Mouse (Mus musculus) embryonic facial prominence, embryonic 15.5 days (tissue): ENCODE results near the gene Msh5. TPM values are rescaled to one million over a fixed set of nuclear protein-coding genes. Genes with fewer than 3 reads are reported as not detected.

Source experiments
- polyA plus RNA-seq: library from polyadenylated mRNA; unstranded; fragments of >200 nt; fragmentation: Nextera tagmentation; extraction: Ambion mirVana; gene quantifications from 2 replicates; pipeline ENCODE4 v1.2.1, GENCODE M21; 2015

Msh5 gene
- polyA plus RNA-seq, 1 experiment from 2014 or later, result 5.4 TPM

Other genes starting within 250 kb of the Msh5 start
- gene Cyp21a1, start 242.2 kb downstream of the Msh5 start, polyA plus RNA-seq, result 0.12 TPM in 1 of 2 replicates, not detected in the other
- gene Stk19, start 209.8 kb downstream of the Msh5 start, polyA plus RNA-seq, result 30.4 and 33.8 TPM in 2 replicates
- 66.2 and 70.7 TPM in 2 replicates for gene Dxo, start 209.7 kb downstream of the Msh5 start, polyA plus RNA-seq
- 50.6 and 55.0 TPM in 2 replicates for gene Skiv2l, start 196.5 kb downstream of the Msh5 start, polyA plus RNA-seq
- gene Nelfe, start 196.4 kb downstream of the Msh5 start, polyA plus RNA-seq, result 97.7 and 114 TPM in 2 replicates
- gene Cfb, start 184.2 kb downstream of the Msh5 start, polyA plus RNA-seq, result 2.9 and 3.2 TPM in 2 replicates
- gene Zbtb12, start 167.3 kb downstream of the Msh5 start, polyA plus RNA-seq, result 3.2 and 4.2 TPM in 2 replicates
- not detected in 2 replicates for gene Gm20547, start 164.7 kb downstream of the Msh5 start, polyA plus RNA-seq
- gene C2, start 148.5 kb downstream of the Msh5 start, polyA plus RNA-seq, result 6.7 and 7.3 TPM in 2 replicates
- 86.8 and 92.7 TPM in 2 replicates for gene Ehmt2, start 148.3 kb downstream of the Msh5 start, polyA plus RNA-seq
- 0.49 and 0.69 TPM in 2 replicates for gene Slc44a4, start 132.3 kb downstream of the Msh5 start, polyA plus RNA-seq
- gene Neu1, start 115.5 kb downstream of the Msh5 start, polyA plus RNA-seq, result 20.8 and 22.7 TPM in 2 replicates
- gene Hspa1b, start 87.5 kb downstream of the Msh5 start, polyA plus RNA-seq, result 2.2 and 3.4 TPM in 2 replicates
- not detected in 2 replicates for gene Gm20481, start 76.8 kb downstream of the Msh5 start, polyA plus RNA-seq
- gene Hspa1a, start 74.6 kb downstream of the Msh5 start, polyA plus RNA-seq, result 19.5 and 19.7 TPM in 2 replicates
- gene Hspa1l, start 74.0 kb downstream of the Msh5 start, polyA plus RNA-seq, result 0.71 and 0.77 TPM in 2 replicates
- gene Lsm2, start 64.9 kb downstream of the Msh5 start, polyA plus RNA-seq, result 163 and 173 TPM in 2 replicates
- 108 and 114 TPM in 2 replicates for gene Vars, start 45.8 kb downstream of the Msh5 start, polyA plus RNA-seq
- gene Vwa7, start 30.2 kb downstream of the Msh5 start, polyA plus RNA-seq, result 0.43 and 0.58 TPM in 2 replicates
- gene Sapcd1, start 18.7 kb downstream of the Msh5 start, polyA plus RNA-seq, result 21.5 and 23.4 TPM in 2 replicates
- 324 and 329 TPM in 2 replicates for gene Clic1, start 3.2 kb upstream of the Msh5 start, polyA plus RNA-seq
- gene Ddah2, start 12.3 kb upstream of the Msh5 start, polyA plus RNA-seq, result 319 and 347 TPM in 2 replicates
- gene Ly6g6c, start 18.6 kb upstream of the Msh5 start, polyA plus RNA-seq, result 98.5 and 131 TPM in 2 replicates
- 1.1 and 1.4 TPM in 2 replicates for gene Mpig6b, start 19.4 kb upstream of the Msh5 start, polyA plus RNA-seq
- gene Ly6g6e, start 30.2 kb upstream of the Msh5 start, polyA plus RNA-seq, result 31.4 and 33.0 TPM in 2 replicates
- gene Ly6g6d, start 31.3 kb upstream of the Msh5 start, polyA plus RNA-seq, result 1.5 and 2.3 TPM in 2 replicates
- 0.20 and 0.28 TPM in 2 replicates for gene Ly6g6f, start 38.9 kb upstream of the Msh5 start, polyA plus RNA-seq
- 102 and 105 TPM in 2 replicates for gene Abhd16a, start 42.5 kb upstream of the Msh5 start, polyA plus RNA-seq
- not detected in 2 replicates for gene Ly6g5c, start 61.5 kb upstream of the Msh5 start, polyA plus RNA-seq
- 1.4 and 1.8 TPM in 2 replicates for gene Ly6g5b, start 68.7 kb upstream of the Msh5 start, polyA plus RNA-seq
- 19.5 and 20.1 TPM in 2 replicates for gene Gpank1, start 74.7 kb upstream of the Msh5 start, polyA plus RNA-seq
- gene Csnk2b, start 75.3 kb upstream of the Msh5 start, polyA plus RNA-seq, result 278 and 279 TPM in 2 replicates
- 11.2 and 12.2 TPM in 2 replicates for gene D17H6S53E, start 79.6 kb upstream of the Msh5 start, polyA plus RNA-seq
- gene Apom, start 85.3 kb upstream of the Msh5 start, polyA plus RNA-seq, result 0.17 TPM in 1 of 2 replicates, not detected in the other
- gene Bag6, start 88.4 kb upstream of the Msh5 start, polyA plus RNA-seq, result 57.8 TPM in 2 replicates
- 179 and 198 TPM in 2 replicates for gene Prrc2a, start 118.2 kb upstream of the Msh5 start, polyA plus RNA-seq
- 15.5 and 17.5 TPM in 2 replicates for gene Aif1, start 129.3 kb upstream of the Msh5 start, polyA plus RNA-seq
- gene Lst1, start 141.7 kb upstream of the Msh5 start, polyA plus RNA-seq, result 27.2 and 27.4 TPM in 2 replicates
- 2.3 and 2.9 TPM in 2 replicates for gene Ltb, start 147.7 kb upstream of the Msh5 start, polyA plus RNA-seq
- 0.47 and 0.76 TPM in 2 replicates for gene Tnf, start 155.3 kb upstream of the Msh5 start, polyA plus RNA-seq
- 0.27 and 0.32 TPM in 2 replicates for gene Lta, start 158.6 kb upstream of the Msh5 start, polyA plus RNA-seq
- gene Gm16181, start 174.1 kb upstream of the Msh5 start, polyA plus RNA-seq, result 0.57 TPM in 1 of 2 replicates, not detected in the other
- 4.1 and 4.4 TPM in 2 replicates for gene Atp6v1g2, start 186.9 kb upstream of the Msh5 start, polyA plus RNA-seq
- gene Nfkbil1, start 189.0 kb upstream of the Msh5 start, polyA plus RNA-seq, result 11.8 and 12.7 TPM in 2 replicates
- gene Ddx39b, start 195.0 kb upstream of the Msh5 start, polyA plus RNA-seq, result 406 and 413 TPM in 2 replicates
- gene H2-D1, start 216.0 kb upstream of the Msh5 start, polyA plus RNA-seq, result 81.6 and 82.0 TPM in 2 replicates